Mouse (Mus musculus) CH12.LX (cell line): ENCODE results near the gene Rassf5. TPM values are rescaled to one million over a fixed set of nuclear protein-coding genes. Genes with fewer than 3 reads are reported as not detected.

Source experiments
- DNase-seq: peaks from one replicate; pipeline ENCODE4 v3.0.0-alpha.2; 2013; ENCODE audit errors: extremely low read depth
- H3K27ac ChIP-seq: 2 replicates; pipeline ENCODE4 v1.5.1; 2012; ENCODE audit warnings: low read depth, mild to moderate bottlenecking, control low read depth, moderate library complexity; ENCODE audit not compliant: insufficient read depth
- H3K27me3 ChIP-seq: replicated peaks from 2 replicates; pipeline ENCODE3; 2012; ENCODE audit warnings: inconsistent platforms
- H3K36me3 ChIP-seq, 2 experiments: replicated peaks in 1 of 2; 2 replicates each; pipeline versions ENCODE3 to v1.6.1; 2012; ENCODE audit warnings: inconsistent platforms in 1 of 2, low read length in 1 of 2, mild to moderate bottlenecking in 1 of 2, mixed read lengths in 1 of 2, moderate library complexity in 1 of 2; ENCODE audit not compliant: control insufficient read depth in 1 of 2, insufficient read depth in 1 of 2
- H3K4me1 ChIP-seq, 2 experiments: 2 replicates each; pipeline ENCODE4 v1.6.1; 2012; ENCODE audit warnings: inconsistent platforms in 1 of 2, moderate library complexity in 1 of 2; ENCODE audit not compliant: insufficient read depth in 2 of 2, control insufficient read depth in 1 of 2
- H3K4me2 ChIP-seq: 2 replicates; pipeline ENCODE4 v1.6.1; 2012; ENCODE audit warnings: low read depth, mild to moderate bottlenecking, control low read depth; ENCODE audit not compliant: poor library complexity, insufficient read depth, severe bottlenecking
- H3K4me3 ChIP-seq, 3 experiments: fragments of 150-350 bp in 1 of 3; sonication (generic) in 1 of 3; replicated peaks in 1 of 3; 2 replicates each; pipeline versions ENCODE3 to v1.5.1; 2011 to 2012; ENCODE audit warnings: low read depth in 2 of 3, low read length in 2 of 3, mild to moderate bottlenecking in 2 of 3, moderate library complexity in 2 of 3, control low read depth in 1 of 3, improper control_type of control experiment in 1 of 3, inconsistent platforms in 1 of 3, mixed read lengths in 1 of 3; ENCODE audit not compliant: poor library complexity in 1 of 3
- H3K79me2 ChIP-seq: replicated peaks from 2 replicates; pipeline ENCODE4 v1.6.1; 2012; ENCODE audit warnings: mild to moderate bottlenecking, moderate library complexity; ENCODE audit not compliant: control insufficient read depth, poor library complexity, insufficient read depth, severe bottlenecking; ENCODE audit errors: extremely low read depth
- H3K9ac ChIP-seq: 2 replicates; pipeline ENCODE4 v1.6.1; 2012; ENCODE audit warnings: low read depth, mild to moderate bottlenecking, control low read depth, moderate library complexity; ENCODE audit not compliant: insufficient read depth
- H3K9me3 ChIP-seq: replicated peaks from 2 replicates; pipeline ENCODE3; 2012; ENCODE audit warnings: low read length, inconsistent platforms, mixed read lengths
- BHLHE40 ChIP-seq: IDR thresholded peaks from 2 replicates; pipeline ENCODE4 v1.6.1; 2011; ENCODE audit warnings: mild to moderate bottlenecking, low read depth, low read length, improper control_type of control experiment
- CHD1 ChIP-seq: IDR thresholded peaks from 2 replicates; pipeline ENCODE4 v1.6.1; 2012; ENCODE audit warnings: low read depth, low read length, improper control_type of control experiment, inconsistent platforms
- CTCF ChIP-seq, 2 experiments: IDR thresholded peaks in 1 of 2; conservative IDR thresholded peaks in 1 of 2; 2 replicates each; pipeline ENCODE4 v1.5.1; 2011 to 2012; ENCODE audit warnings: low read depth in 2 of 2, low read length in 2 of 2, improper control_type of control experiment in 1 of 2, inconsistent platforms in 1 of 2, mild to moderate bottlenecking in 1 of 2, moderate library complexity in 1 of 2
- E2F4 ChIP-seq: IDR thresholded peaks from 2 replicates; pipeline ENCODE4 v1.6.1; 2011; ENCODE audit warnings: low read depth, low read length, improper control_type of control experiment; ENCODE audit not compliant: insufficient replicate concordance
- ELF1 ChIP-seq: IDR thresholded peaks from 2 replicates; pipeline ENCODE4 v1.6.1; 2014; ENCODE audit warnings: low read depth, mild to moderate bottlenecking, inconsistent platforms, low read length, improper control_type of control experiment
- EP300 ChIP-seq: IDR thresholded peaks from 2 replicates; pipeline ENCODE4 v1.6.1; 2011; ENCODE audit warnings: low read length, improper control_type of control experiment
- GABPA ChIP-seq: IDR thresholded peaks from 2 replicates; pipeline ENCODE4 v1.6.1; 2012; ENCODE audit warnings: low read depth, low read length, improper control_type of control experiment, inconsistent platforms; ENCODE audit not compliant: insufficient replicate concordance
- JUND ChIP-seq: conservative IDR thresholded peaks from 2 replicates; pipeline ENCODE4 v1.6.1; 2011; ENCODE audit warnings: low read depth, low read length, improper control_type of control experiment
- MAFK ChIP-seq: IDR thresholded peaks from 2 replicates; pipeline ENCODE4 v1.6.1; 2011; ENCODE audit warnings: low read length, improper control_type of control experiment; ENCODE audit not compliant: insufficient replicate concordance
- MAZ ChIP-seq: IDR thresholded peaks from 2 replicates; pipeline ENCODE4 v1.6.1; 2012; ENCODE audit warnings: low read depth, mild to moderate bottlenecking, inconsistent platforms, low read length, improper control_type of control experiment, moderate library complexity
- MEF2A ChIP-seq: IDR thresholded peaks from 2 replicates; pipeline ENCODE4 v1.6.1; 2014; ENCODE audit warnings: low read depth, mild to moderate bottlenecking, inconsistent platforms, low read length, improper control_type of control experiment, borderline replicate concordance
- MXI1 ChIP-seq: IDR thresholded peaks from 2 replicates; pipeline ENCODE4 v1.6.1; 2011; ENCODE audit warnings: mild to moderate bottlenecking, low read depth, low read length, improper control_type of control experiment
- NELFE ChIP-seq: IDR thresholded peaks from 2 replicates; pipeline ENCODE4 v1.6.1; 2011; ENCODE audit warnings: low read depth, low read length, improper control_type of control experiment
- NRF1 ChIP-seq: IDR thresholded peaks from 2 replicates; pipeline ENCODE4 v1.6.1; 2014; ENCODE audit warnings: low read depth, mild to moderate bottlenecking, inconsistent platforms, low read length, improper control_type of control experiment, moderate library complexity
- RAD21 ChIP-seq: IDR thresholded peaks from 2 replicates; pipeline ENCODE4 v1.6.1; 2011; ENCODE audit warnings: low read depth, mild to moderate bottlenecking, low read length, improper control_type of control experiment, moderate library complexity
- RCOR1 ChIP-seq: conservative IDR thresholded peaks from 2 replicates; pipeline ENCODE4 v1.6.1; 2012; ENCODE audit warnings: low read depth, mild to moderate bottlenecking, inconsistent platforms, low read length, improper control_type of control experiment
- SIN3A ChIP-seq: IDR thresholded peaks from 2 replicates; pipeline ENCODE4 v1.6.1; 2012; ENCODE audit warnings: low read length, improper control_type of control experiment, inconsistent platforms
- SMC3 ChIP-seq: IDR thresholded peaks from 2 replicates; pipeline ENCODE4 v1.6.1; 2011; ENCODE audit warnings: low read depth, low read length, improper control_type of control experiment
- TCF12 ChIP-seq: IDR thresholded peaks from 2 replicates; pipeline ENCODE4 v1.6.1; 2014; ENCODE audit warnings: low read depth, mild to moderate bottlenecking, inconsistent platforms, low read length, improper control_type of control experiment
- USF1 ChIP-seq: IDR thresholded peaks from 2 replicates; pipeline ENCODE4 v1.6.1; 2014; ENCODE audit warnings: low read depth, mild to moderate bottlenecking, inconsistent platforms, low read length, improper control_type of control experiment
- ZC3H11A ChIP-seq: IDR thresholded peaks from 2 replicates; pipeline ENCODE4 v1.6.1; 2012; ENCODE audit warnings: low read depth, mild to moderate bottlenecking, inconsistent platforms, low read length, improper control_type of control experiment
- ZKSCAN1 ChIP-seq: IDR thresholded peaks from 2 replicates; pipeline ENCODE4 v1.6.1; 2012; ENCODE audit warnings: low read depth, inconsistent platforms, low read length, improper control_type of control experiment, borderline replicate concordance
- ZMIZ1 ChIP-seq: IDR thresholded peaks from 2 replicates; pipeline ENCODE4 v1.6.1; 2012; ENCODE audit warnings: low read depth, mild to moderate bottlenecking, inconsistent platforms, low read length, improper control_type of control experiment
- ZNF384 ChIP-seq: IDR thresholded peaks from 2 replicates; pipeline ENCODE4 v1.6.1; 2012; ENCODE audit warnings: low read depth, low read length, improper control_type of control experiment, inconsistent platforms
- dilution Hi-C: fragments of 300-500 bp; cut with MboI; formaldehyde crosslinking; loops from 2 replicates; pipeline ENCODE4 v1.14.3; 2020; ENCODE audit warnings: low sequenced_read_pairs; ENCODE audit not compliant: extremely low pct_unique_long_range_greater_than_20kb, extremely low pct_ligation_motif_present
- in situ Hi-C: fragments of 300-500 bp; cut with MboI; formaldehyde crosslinking; loops from 3 replicates; pipeline ENCODE4 v1.14.3; 2019; ENCODE audit warnings: low sequenced_read_pairs, low pct_ligation_motif_present, low pct_unique_long_range_greater_than_20kb, mixed read lengths
- polyA plus RNA-seq: library from polyadenylated mRNA; unstranded; fragments of >175 nt; gene quantifications from 2 replicates; pipeline ENCODE4 v1.2.1, GENCODE M21; 2012; ENCODE audit warnings: low read depth; ENCODE audit not compliant: insufficient read length
- total RNA-seq, 2 experiments: library from RNA; depleted of rRNA; stranded (reverse); fragments of 300-350 nt in 1 of 2; fragments of >200 nt in 1 of 2; gene quantifications; 2 replicates each; pipeline ENCODE4 v1.2.3; 2012 to 2014

Rassf5 gene
- total and polyA plus RNA-seq, 3 experiments, result 11.5 to 32.1 (median 16.3) TPM

GRCm38 (mm10) chr1:131183201-131183600, 61.9 kb downstream of the Rassf5 start:
- Histone ChIP-seq H3K36me3 (peaks cover 44 to 84% of the 10 kb centered on the region in 2 experiments), H3K27me3 (no peaks in the 10 kb centered on the region), H3K9ac (no peak overlapping the region), H3K9me3 (no peaks in the 10 kb centered on the region)
- in situ Hi-C loops, result loop anchor here (5.0 kb wide), 2 partner anchors 34 to 74 kb away; no protein-coding TSS in a partner anchor
- dilution Hi-C loops, result no loop called here
- TF ChIP-seq E2F4, result no peak
- no peak for TF ChIP-seq USF1
- no peak for TF ChIP-seq SIN3A
- TF ChIP-seq NELFE, result no peak
- TF ChIP-seq MEF2A, result no peak
- TF ChIP-seq, all 38 proteins: peak for 0
- no peaks in the 10 kb centered on the region for H3K79me2 ChIP-seq
- no peak overlapping the region for H3K27ac ChIP-seq
- no peak overlapping the region for H3K4me2 ChIP-seq
- peaks cover 3 to 57% of the 10 kb centered on the region in 2 experiments for H3K4me1 ChIP-seq
- no peak for DNase-seq
- H3K4me3 ChIP-seq, result no peak overlapping the region

GRCm38 (mm10) chr1:131181642-131182527, 63.2 kb downstream of the Rassf5 start:
- Histone ChIP-seq H3K4me2 (no peak overlapping the region), H3K79me2 (no peaks in the 10 kb centered on the region; the same call in 1 of the 2 replicates)
- in situ Hi-C loops, result loop anchor here (5.0 kb wide), 2 partner anchors 35 to 75 kb away; no protein-coding TSS in a partner anchor
- TF ChIP-seq MXI1 (no peak), RAD21 (peak; percentile 94), CHD1 (no peak), EP300 (no peak), JUND (0 out of 2 replicates have a peak, but pooled peaks have one; percentile 7), E2F4 (no peak), RCOR1 (no peak), BHLHE40 (0 out of 2 replicates have a peak, but pooled peaks have one; percentile 10), NELFE (peak; percentile 56; the same call in 1 of the 2 replicates), ZC3H11A (peak; percentile 89), USF1 (no peak), SMC3 (peak; percentile 99), MAFK (0 out of 2 replicates have a peak, but pooled peaks have one; percentile 35), ZNF384 (no peak), SIN3A (peak; percentile 61; the same call in 1 of the 2 replicates), TCF12 (no peak), ZKSCAN1 (no peak), CTCF (conservative IDR thresholded peaks at IDR 0.05 in 1 of 2, IDR thresholded peaks at IDR 0.05 in 1 of 2; ENCODE audit: low read depth in 2 of 2, low read length in 2 of 2) (peak; percentile 59 to 98), NRF1 (no peak), MAZ (no peak), GABPA (no peak), ZMIZ1 (no peak), ELF1 (0 out of 2 replicates have a peak, but pooled peaks have one; percentile 19)
- TF ChIP-seq, all 38 proteins: peak for 10
- Histone ChIP-seq H3K9ac (no peak overlapping the region), H3K27ac (no peak overlapping the region), H3K36me3 (peaks cover 50 to 84% of the 10 kb centered on the region in 2 experiments), H3K4me1 (peaks cover 0 to 44% of the 10 kb centered on the region in 2 experiments; a peak in 3 of 4 replicates), H3K27me3 (no peaks in the 10 kb centered on the region), H3K4me3 (no peak overlapping the region), H3K9me3 (no peaks in the 10 kb centered on the region)
- dilution Hi-C loops, result no loop called here
- DNase-seq, result peak; percentile 82
